Mouse (Mus musculus): ENCODE measurements around the gene 4933428G20Rik. TPM values are rescaled to one million over a fixed set of nuclear protein-coding genes. Genes with fewer than 3 reads are reported as not detected.

4933428G20Rik gene
- total RNA-seq, 2 experiments from 2014 or later = not detected

GRCm38 (mm10) chr11:97441036-97441657 lies 59.0 kb downstream of the 4933428G20Rik start:
- ATAC-seq (replicated peaks; ENCODE audit: poor library complexity, severe bottlenecking) = peak; percentile 31

Other genes with a start within 250 kb of the 4933428G20Rik start
- gene Npepps, start 219.7 kb downstream of the 4933428G20Rik start, total RNA-seq (2014; fragmentation: Nextera tagmentation) = 46.9 and 69.3 TPM in 2 replicates
- 21.6 and 31.3 TPM in 2 replicates for gene Npepps, start 219.7 kb downstream of the 4933428G20Rik start, total RNA-seq (2017)
- gene Mrpl45, start 184.6 kb downstream of the 4933428G20Rik start, total RNA-seq (2014; fragmentation: Nextera tagmentation) = 26.6 and 36.0 TPM in 2 replicates
- gene Mrpl45, start 184.6 kb downstream of the 4933428G20Rik start, total RNA-seq (2017) = 25.7 and 26.6 TPM in 2 replicates
- 0.71 TPM in 1 of 2 replicates, not detected in the other for gene Gpr179, start 148.3 kb downstream of the 4933428G20Rik start, total RNA-seq (2014; fragmentation: Nextera tagmentation)
- 0.10 and 0.17 TPM in 2 replicates for gene Gpr179, start 148.3 kb downstream of the 4933428G20Rik start, total RNA-seq (2017)
- gene Socs7, start 137.8 kb downstream of the 4933428G20Rik start, total RNA-seq (2014; fragmentation: Nextera tagmentation) = 5.5 and 6.3 TPM in 2 replicates
- gene Socs7, start 137.8 kb downstream of the 4933428G20Rik start, total RNA-seq (2017) = 7.9 and 9.5 TPM in 2 replicates
- 9.7 and 13.0 TPM in 2 replicates for gene Arhgap23, start 84.8 kb downstream of the 4933428G20Rik start, total RNA-seq (2014; fragmentation: Nextera tagmentation)
- gene Arhgap23, start 84.8 kb downstream of the 4933428G20Rik start, total RNA-seq (2017) = 3.4 and 4.0 TPM in 2 replicates
- gene Srcin1, start 75.8 kb upstream of the 4933428G20Rik start, total RNA-seq (2014; fragmentation: Nextera tagmentation) = not detected in 2 replicates
- gene Srcin1, start 75.8 kb upstream of the 4933428G20Rik start, total RNA-seq (2017) = not detected in 2 replicates
- gene Epop, start 129.4 kb upstream of the 4933428G20Rik start, total RNA-seq (2014; fragmentation: Nextera tagmentation) = 7.5 and 8.1 TPM in 2 replicates
- gene Epop, start 129.4 kb upstream of the 4933428G20Rik start, total RNA-seq (2017) = 1.6 and 2.5 TPM in 2 replicates
- 5.7 and 8.5 TPM in 2 replicates for gene Mllt6, start 163.1 kb upstream of the 4933428G20Rik start, total RNA-seq (2014; fragmentation: Nextera tagmentation)
- gene Mllt6, start 163.1 kb upstream of the 4933428G20Rik start, total RNA-seq (2017) = 4.9 and 6.5 TPM in 2 replicates
- 48.1 and 62.9 TPM in 2 replicates for gene Cisd3, start 185.5 kb upstream of the 4933428G20Rik start, total RNA-seq (2014; fragmentation: Nextera tagmentation)
- gene Cisd3, start 185.5 kb upstream of the 4933428G20Rik start, total RNA-seq (2017) = 0.82 and 6.5 TPM in 2 replicates
- gene Pcgf2, start 200.2 kb upstream of the 4933428G20Rik start, total RNA-seq (2014; fragmentation: Nextera tagmentation) = 6.3 and 14.3 TPM in 2 replicates
- gene Pcgf2, start 200.2 kb upstream of the 4933428G20Rik start, total RNA-seq (2017) = 1.8 and 2.8 TPM in 2 replicates
- 181 and 283 TPM in 2 replicates for gene Psmb3, start 203.1 kb upstream of the 4933428G20Rik start, total RNA-seq (2014; fragmentation: Nextera tagmentation)
- gene Psmb3, start 203.1 kb upstream of the 4933428G20Rik start, total RNA-seq (2017) = 168 and 196 TPM in 2 replicates
- gene Pip4k2b, start 244.4 kb upstream of the 4933428G20Rik start, total RNA-seq (2014; fragmentation: Nextera tagmentation) = 23.4 and 28.1 TPM in 2 replicates
- 16.6 and 20.8 TPM in 2 replicates for gene Pip4k2b, start 244.4 kb upstream of the 4933428G20Rik start, total RNA-seq (2017)

Measured in granulocyte monocyte progenitor cell, adult 5-6 weeks (primary cell).